Mouse (Mus musculus) kidney, adult 10 weeks (tissue): ENCODE results near the gene Kcna7. TPM values are rescaled to one million over a fixed set of nuclear protein-coding genes. Genes with fewer than 3 reads are reported as not detected.

Experiments used
- polyA plus RNA-seq: library from polyadenylated mRNA; stranded (reverse); fragments of 350-450 nt; fragmentation: Illumina TruSeq; extraction: RNeasy Lipid Tissue Mini Kit (QIAGEN cat#74804); gene quantifications from one replicate; pipeline ENCODE4 v1.2.3, GENCODE M21; 2014; ENCODE audit warnings: low read depth, low replicate concordance

Gene Kcna7
- not detected for polyA plus RNA-seq

GRCm38 (mm10) chr7:45405091-45406075 is at the start of gene Kcna7:
Gene Kcna7 (plus strand): TSS chr7:45405653.

GRCm38 (mm10) chr7:45366652-45367019 is 38.8 kb upstream of the Kcna7 start, which contains the start of gene Ppfia3:
Gene Ppfia3 (minus strand): TSS chr7:45367019.

GRCm38 (mm10) chr7:45370475-45371311 is 34.8 kb upstream of the Kcna7 start, which contains the start of gene Lin7b:
Gene Lin7b (minus strand): TSS chr7:45370583.

GRCm38 (mm10) chr7:45395578-45396336 is 9.7 kb upstream of the Kcna7 start, which contains the start of gene Snrnp70:
Gene Snrnp70 (minus strand): TSS chr7:45395742.

GRCm38 (mm10) chr7:45413113-45413863 is 7.8 kb downstream of the Kcna7 start, which contains the start of gene Ntf5:
Gene Ntf5 (plus strand): TSS chr7:45413695.

GRCm38 (mm10) chr7:45420615-45420919 is 15.1 kb downstream of the Kcna7 start, which contains the start of gene Lhb:
Gene Lhb (plus strand): TSS chr7:45420820.

GRCm38 (mm10) chr7:45434203-45435015 is 29.0 kb downstream of the Kcna7 start, which contains the start of gene Gys1:
Gene Gys1 (plus strand): TSS chr7:45434844.

GRCm38 (mm10) chr7:45437521-45438276 is 32.2 kb downstream of the Kcna7 start, which contains the start of gene Ruvbl2:
Gene Ruvbl2 (minus strand): TSS chr7:45438096.

Other genes starting within 250 kb of the Kcna7 start
- gene Slc17a7, start 241.7 kb upstream of the Kcna7 start, polyA plus RNA-seq, result not detected
- gene Gfy, start 226.1 kb upstream of the Kcna7 start, polyA plus RNA-seq, result not detected
- gene Pth2, start 224.7 kb upstream of the Kcna7 start, polyA plus RNA-seq, result not detected
- gene Ccdc155, start 200.8 kb upstream of the Kcna7 start, polyA plus RNA-seq, result not detected
- not detected for gene Dkkl1, start 193.5 kb upstream of the Kcna7 start, polyA plus RNA-seq
- 0.44 TPM for gene Tead2, start 189.9 kb upstream of the Kcna7 start, polyA plus RNA-seq
- not detected for gene Cd37, start 166.5 kb upstream of the Kcna7 start, polyA plus RNA-seq
- not detected for gene Slc6a16, start 164.6 kb upstream of the Kcna7 start, polyA plus RNA-seq
- gene Slc6a21, start 128.1 kb upstream of the Kcna7 start, polyA plus RNA-seq, result not detected
- gene Trpm4, start 71.9 kb upstream of the Kcna7 start, polyA plus RNA-seq, result 0.24 TPM
- not detected for gene Hrc, start 70.4 kb upstream of the Kcna7 start, polyA plus RNA-seq
- not detected for gene Ppfia3, start 38.6 kb upstream of the Kcna7 start, polyA plus RNA-seq
- gene Lin7b, start 35.1 kb upstream of the Kcna7 start, polyA plus RNA-seq, result not detected
- gene Snrnp70, start 9.9 kb upstream of the Kcna7 start, polyA plus RNA-seq, result 40.0 TPM
- 0.53 TPM for gene Ntf5, start 8.0 kb downstream of the Kcna7 start, polyA plus RNA-seq
- gene Lhb, start 15.2 kb downstream of the Kcna7 start, polyA plus RNA-seq, result not detected
- gene Gys1, start 29.2 kb downstream of the Kcna7 start, polyA plus RNA-seq, result 5.7 TPM
- gene Ruvbl2, start 32.4 kb downstream of the Kcna7 start, polyA plus RNA-seq, result 0.36 TPM
- gene Ftl1, start 54.2 kb downstream of the Kcna7 start, polyA plus RNA-seq, result 9.1 TPM
- gene Bax, start 61.2 kb downstream of the Kcna7 start, polyA plus RNA-seq, result 0.65 TPM
- gene Tulp2, start 76.2 kb downstream of the Kcna7 start, polyA plus RNA-seq, result not detected
- not detected for gene Gm45808, start 81.2 kb downstream of the Kcna7 start, polyA plus RNA-seq
- gene Dhdh, start 83.2 kb downstream of the Kcna7 start, polyA plus RNA-seq, result 13.6 TPM
- 44.8 TPM for gene Nucb1, start 104.8 kb downstream of the Kcna7 start, polyA plus RNA-seq
- 0.97 TPM for gene Ppp1r15a, start 120.6 kb downstream of the Kcna7 start, polyA plus RNA-seq
- not detected for gene Plekha4, start 120.7 kb downstream of the Kcna7 start, polyA plus RNA-seq
- gene Hsd17b14, start 149.2 kb downstream of the Kcna7 start, polyA plus RNA-seq, result 5.9 TPM
- 3.6 TPM for gene Bcat2, start 164.5 kb downstream of the Kcna7 start, polyA plus RNA-seq
- gene Fgf21, start 209.8 kb downstream of the Kcna7 start, polyA plus RNA-seq, result not detected
- 0.16 TPM for gene Fut1, start 211.6 kb downstream of the Kcna7 start, polyA plus RNA-seq
- not detected for gene Izumo1, start 216.2 kb downstream of the Kcna7 start, polyA plus RNA-seq
- not detected for gene Rasip1, start 221.8 kb downstream of the Kcna7 start, polyA plus RNA-seq
- gene Mamstr, start 234.3 kb downstream of the Kcna7 start, polyA plus RNA-seq, result not detected